Mouse (Mus musculus) left cerebral cortex, adult 18-20 months (tissue): ENCODE measurements at regions not wholly inside any gene's neighbourhood (a gene's known extent, or its start where the extent isn't known, plus 50 kb on each side); places are given as distances from the start of the nearest gene placed in this dataset.

Source experiments
- DNase-seq, 2 experiments: peaks; one replicate each; pipeline ENCODE4 v3.0.0; 2021 to 2022; ENCODE audit warnings: low spot score in 2 of 2, mixed read lengths in 1 of 2
- microRNA-seq, 2 experiments: library from miRNA; unstranded; fragments of <30 nt; microRNA quantifications; one replicate each; pipeline ENCODE4 v1.2.0; 2021

DNA sequence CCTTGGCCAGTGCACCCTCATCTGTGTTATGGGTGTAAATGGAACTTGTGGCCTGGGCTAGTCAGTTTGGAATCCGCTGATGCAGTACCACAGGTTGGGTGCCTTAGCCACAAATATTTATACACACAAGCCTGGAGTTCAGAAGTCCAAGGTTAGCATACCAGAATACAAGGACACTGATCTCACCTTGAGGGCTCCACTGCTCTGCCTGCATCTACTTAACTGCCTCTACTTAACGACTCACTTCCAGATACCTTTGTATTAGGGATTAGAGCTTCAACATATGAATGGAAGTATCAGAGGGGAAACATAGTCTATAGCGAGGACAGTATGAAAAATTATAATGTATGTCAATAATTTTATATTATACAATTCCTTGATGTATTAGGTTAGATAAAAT lies 57.5 kb downstream of the Tmem174 start:
- no peak for DNase-seq

DNA sequence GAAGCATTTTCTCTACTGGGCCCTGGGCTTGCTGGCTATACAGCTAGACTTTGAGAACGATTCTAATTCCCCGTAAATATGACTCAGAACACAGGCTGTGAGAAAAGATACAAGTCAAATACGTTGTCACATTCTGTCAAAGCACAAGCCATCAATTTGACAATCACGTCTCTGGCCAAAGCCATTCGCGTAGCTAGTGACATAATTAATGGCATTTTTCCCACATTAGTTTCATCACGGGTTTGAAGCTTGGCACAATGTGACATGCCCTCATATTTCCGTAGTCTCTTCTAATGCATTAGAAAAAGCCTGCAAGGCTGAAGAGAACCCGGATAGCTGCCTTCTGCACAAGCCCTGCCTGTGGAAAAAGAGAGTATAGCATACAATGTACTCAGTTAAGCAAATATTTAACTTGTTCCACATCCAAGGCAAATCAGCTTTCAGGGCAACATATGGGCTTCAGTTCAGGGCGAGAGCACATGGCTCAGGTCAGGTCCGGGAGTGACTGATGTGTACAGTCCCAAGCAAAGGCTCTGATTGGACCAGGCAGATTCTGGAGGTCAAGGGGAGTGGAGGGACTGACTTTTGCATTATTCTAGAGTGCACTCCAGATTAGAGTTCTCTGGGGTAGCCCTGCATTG lies 58.7 kb downstream of the Tmem174 start:
- no peak for DNase-seq

DNA sequence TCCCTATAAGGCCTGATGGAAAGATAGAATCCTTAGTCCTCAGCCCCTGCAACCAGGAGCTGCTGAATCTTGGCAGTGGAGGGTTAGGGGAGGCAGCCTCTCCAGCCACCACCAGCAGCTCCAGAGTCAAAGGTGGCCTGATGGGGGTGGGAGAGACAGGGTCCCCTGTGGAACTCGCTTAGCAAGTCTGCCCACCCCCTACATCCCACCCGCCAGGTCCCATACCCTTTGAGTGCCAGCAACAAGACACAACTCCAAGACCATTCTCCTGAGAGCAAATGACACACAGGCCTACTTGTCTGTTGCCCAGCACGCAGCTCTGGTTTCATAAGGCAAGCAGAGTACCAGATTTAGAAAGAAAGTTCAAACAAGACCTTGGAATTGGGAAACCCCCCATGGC lies 61.1 kb downstream of the Tmem174 start:
- no peak for DNase-seq

DNA sequence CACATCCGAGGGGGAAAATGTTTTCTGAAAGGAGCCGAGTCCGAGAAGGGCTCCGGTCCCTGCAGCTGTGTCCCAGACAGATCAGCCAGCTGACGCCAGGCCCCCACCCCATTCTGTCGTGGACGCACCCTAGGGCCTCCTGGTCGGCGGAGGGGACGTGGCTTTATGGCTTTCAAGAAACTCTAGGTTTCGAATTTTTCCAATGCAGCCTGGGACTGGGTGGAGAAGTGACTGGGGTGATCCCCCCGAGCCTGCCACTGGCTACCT lies 63.2 kb downstream of the Tmem174 start:
- no peak for DNase-seq

DNA sequence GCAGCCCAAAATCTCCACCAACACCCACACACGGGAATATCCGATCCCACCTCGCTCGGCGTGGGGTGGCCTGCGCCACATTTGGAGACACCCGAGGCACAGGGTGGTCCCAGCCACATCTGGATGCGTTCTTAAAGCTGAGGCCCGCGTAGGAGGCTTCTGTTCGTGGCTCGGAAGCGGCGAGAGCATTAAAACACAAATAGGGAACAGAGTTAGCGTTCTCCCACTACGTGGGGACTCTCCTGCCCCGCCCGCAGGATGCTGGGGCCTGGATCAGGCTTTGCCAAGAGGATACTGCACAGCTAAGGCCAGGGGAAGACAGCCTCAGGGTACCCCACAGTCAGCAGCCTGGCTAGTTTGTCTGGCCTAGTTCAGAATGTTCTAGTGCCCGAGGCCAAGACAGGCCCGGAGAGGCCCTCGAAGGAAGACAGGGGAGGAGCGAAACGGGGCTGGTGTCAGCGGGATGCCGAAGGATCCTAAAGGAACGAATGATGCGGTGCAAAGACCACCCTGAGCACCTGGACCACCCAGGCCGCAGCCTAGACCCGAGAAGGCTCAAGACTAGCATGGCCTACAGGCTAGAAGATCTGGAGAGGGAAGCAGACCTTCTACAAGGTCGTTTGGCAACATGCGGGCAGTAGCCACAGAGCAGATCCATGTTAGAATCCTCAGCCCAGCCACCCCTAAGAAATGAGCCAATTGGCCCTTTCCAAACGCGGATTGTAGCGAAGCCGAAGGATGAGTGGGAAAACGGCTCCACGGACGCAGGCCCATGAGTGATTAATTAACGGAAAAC lies 63.8 kb downstream of the Tmem174 start:
- peak in 1 of 2 experiments; percentile 13 for DNase-seq

DNA sequence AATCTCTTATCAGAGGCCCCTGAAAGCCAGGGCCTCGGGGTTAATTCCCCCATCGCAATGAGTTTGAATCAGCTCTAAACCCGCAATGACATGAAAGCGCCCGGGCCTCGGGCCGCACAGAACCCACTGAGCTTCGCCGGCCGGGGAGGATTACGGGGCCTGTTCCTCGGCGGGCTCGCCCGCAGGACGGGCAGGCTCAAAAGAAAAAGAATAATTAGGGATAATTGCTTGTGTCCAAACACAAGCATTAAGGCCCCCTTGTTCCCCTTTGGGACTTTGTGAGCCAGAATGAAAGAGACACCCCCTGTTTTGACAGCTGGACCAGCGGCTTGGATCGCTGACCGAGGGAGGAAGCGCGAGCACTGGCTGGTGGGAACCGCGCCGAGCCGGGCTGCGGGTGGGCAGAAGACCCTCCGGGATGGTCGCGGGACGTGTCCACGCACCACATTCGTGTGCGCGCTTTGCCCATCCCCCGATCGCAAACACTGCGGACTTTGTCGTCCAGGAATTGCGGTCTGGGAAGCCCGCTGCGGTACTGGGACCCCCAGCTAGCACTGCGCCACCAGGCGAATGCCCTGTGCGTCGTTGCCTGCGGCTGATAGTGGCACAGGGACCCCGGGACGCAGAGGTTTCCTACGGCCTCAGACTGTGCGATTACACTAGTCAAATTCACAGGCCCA lies 64.5 kb downstream of the Tmem174 start:
- no peak for DNase-seq

DNA sequence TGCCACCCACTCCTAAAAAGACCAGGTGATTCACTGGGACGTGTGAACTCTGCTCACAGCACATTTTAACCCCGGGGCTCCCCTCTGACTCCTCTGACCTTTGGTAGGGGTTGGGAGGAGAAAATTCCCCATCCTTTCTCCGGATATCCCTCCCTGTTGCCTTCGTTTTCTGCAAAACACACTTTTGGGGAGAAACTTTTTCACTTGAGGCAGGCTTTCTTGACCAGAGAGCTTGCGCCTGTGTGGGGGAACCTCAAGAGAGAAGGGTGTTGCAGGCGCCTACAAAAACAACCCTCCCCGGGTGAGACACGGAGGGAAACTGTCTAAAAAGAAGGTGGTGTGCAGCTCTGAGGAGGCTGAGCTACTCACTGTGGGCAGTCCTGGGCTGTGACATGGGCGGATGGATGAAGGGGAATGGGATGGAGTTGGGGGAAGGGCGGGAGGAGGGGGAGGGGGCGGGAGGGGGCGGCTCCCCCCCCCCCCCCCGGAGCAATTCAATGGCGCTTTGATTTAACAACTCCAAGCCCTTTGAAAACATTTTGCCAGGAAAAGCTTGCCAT lies 65.1 kb downstream of the Tmem174 start:
- no peak for DNase-seq

DNA sequence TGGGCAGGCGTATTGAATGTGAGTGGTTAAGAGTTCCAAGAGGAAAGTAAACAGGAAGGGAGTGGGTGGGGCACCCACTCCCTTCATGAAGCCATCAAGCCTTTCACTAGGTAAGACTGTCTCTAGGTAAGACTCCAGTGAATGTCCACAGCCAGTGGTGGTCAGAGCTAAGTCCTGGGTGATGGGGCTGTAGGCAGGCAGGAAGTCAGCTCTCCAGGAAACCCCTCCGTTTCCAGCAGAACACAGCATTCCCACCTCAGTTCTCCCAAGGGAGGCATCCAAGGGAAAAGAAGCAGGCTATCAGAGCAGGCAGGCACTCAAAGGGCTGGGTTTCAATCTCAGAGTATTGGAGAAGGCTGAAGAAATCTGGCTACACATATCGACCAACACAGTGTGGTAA lies 66.2 kb downstream of the Tmem174 start:
- DNase-seq: no peak

DNA sequence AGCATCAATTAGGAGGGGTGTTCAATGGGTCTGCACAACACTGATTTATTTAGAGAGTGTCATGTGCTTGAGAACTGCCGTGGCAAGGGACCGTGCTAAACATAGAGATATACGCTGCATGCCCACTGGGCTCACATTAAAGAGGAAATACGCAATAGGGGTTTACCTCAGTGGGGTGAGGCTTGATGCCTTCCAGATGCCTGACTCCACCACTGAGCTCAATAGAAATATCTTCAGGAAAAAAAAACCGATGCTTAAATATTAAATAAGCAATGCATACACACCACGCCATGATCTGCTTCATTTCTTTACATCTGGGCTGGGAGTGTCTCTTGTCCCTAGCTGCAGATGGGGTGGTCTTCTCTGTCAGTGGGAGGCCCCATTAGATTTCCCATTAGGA lies 63.9 kb upstream of the Gm10320 start:
- DNase-seq: no peak

DNA sequence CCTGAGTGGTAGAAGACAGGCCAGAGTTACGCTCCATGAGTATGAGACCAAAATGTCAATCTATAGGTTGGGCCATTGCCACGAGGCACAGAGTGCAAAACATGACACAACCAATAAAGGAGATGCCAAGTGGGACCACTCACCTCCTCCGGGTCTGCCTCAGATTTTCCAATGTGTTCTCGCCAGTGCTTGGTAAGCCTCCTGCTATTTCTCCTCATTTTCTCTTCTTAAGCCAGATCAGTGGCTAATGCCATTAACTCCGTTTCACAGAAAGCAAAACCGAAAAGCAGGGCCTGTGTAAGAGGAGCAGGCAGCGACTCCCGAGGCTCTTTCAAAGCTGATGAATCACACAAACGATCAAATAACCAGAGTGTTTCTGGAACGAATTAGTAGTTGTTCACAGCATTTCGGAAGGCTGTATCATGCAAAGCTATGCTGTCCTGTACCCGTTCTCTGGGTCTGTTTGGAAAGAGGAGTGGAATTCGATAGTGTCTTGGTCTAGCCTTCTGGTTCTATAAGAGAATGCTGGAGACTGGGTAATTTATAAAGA lies 59.7 kb upstream of the Gm10320 start:
- no peak for DNase-seq

DNA sequence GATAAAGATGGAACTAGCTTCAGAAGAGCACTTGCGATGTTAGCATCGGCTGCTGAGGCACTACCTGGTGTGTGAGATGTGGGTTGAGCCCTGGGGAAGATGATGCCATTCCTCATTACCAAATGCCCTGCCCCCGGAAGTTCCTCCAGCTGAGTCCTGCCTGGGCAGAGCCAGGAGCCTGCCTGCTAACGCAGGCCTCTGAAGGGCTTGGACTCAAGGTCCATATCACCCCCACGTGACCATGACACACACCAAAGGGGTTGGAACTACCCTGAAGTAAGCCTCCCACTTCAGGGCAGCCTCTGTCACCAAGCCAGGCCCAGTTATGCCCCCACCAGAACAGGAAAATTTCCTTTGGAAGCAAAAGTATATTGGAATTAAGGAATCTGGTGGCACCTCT lies 55.4 kb upstream of the Gm10320 start:
- DNase-seq: no peak

DNA sequence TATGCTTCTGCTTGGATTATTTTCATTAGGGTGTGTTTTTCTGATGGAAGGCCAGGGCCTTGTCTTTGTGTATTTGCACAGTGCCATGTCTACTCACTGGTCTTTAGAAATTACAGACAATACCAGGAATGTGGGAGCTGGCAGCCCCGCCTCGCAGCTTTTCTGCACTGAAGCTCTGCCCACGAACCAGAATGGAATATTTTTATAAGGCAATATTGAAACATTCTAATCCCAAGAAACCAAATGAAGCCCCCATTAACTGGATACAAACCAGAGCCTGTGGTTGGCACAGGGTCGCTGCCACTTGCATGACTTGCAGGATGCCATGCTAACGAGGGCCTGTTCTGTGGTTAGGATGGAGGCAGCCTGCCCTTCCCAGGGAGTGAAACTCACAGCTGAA lies 54.3 kb upstream of the Gm10320 start:
- no peak for DNase-seq

DNA sequence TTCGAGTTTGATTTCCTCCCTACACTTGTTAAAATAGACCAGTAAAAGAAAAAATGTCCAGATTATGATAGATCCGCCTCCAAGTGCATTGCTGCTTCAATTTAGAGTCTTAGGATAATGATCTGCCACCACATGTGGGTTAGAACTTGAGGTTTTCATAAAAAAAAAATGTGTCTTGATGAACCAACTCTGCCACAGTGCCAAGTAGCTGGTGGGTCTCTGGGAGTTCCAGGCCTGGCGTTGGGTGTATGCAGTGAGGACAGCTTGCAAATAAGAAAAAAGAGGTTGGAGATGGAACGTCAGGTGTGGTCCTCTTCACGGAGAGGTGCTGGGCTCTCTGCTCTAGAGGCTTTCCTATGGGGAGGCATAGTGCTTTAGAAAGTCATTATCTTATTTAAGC lies 53.6 kb upstream of the Gm10320 start:
- no peak for DNase-seq

DNA sequence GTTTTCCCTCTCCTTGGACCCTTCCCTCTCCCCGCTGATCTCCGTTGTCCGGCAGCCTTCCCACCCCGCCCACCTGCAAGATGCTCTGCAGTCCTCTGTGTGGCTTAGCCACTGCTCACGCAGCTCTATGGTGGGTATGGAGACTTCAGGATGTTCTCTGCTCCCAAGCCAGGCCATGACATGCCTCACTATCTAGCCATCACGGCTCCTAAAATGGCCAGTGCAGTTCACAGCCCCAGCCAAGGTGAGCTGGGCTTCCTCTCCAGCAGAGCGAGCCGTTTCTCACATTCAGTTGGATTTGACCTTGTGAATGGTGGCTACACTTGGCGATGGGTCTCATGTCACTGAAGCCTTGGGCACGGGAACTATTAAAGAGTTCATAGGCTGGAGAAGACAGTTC lies 52.2 kb upstream of the Gm10320 start:
- DNase-seq: no peak

Small RNA genes lying in the stretch of these regions (microRNA-seq; reads per million reads assigned to microRNA genes)
- 0 reads per million in 2 experiments for gene Gm22698
